Mouse (Mus musculus) activated CD4-positive, CD25-positive, alpha-beta regulatory T cell, adult 4 months (primary cell): ENCODE results near the gene Pik3cd. TPM values are rescaled to one million over a fixed set of nuclear protein-coding genes. Genes with fewer than 3 reads are reported as not detected.

Experiments
- ATAC-seq: one replicate; pipeline ENCODE4 v1.8.0; 2017
- polyA plus RNA-seq, 2 experiments: library from polyadenylated mRNA; unstranded; fragments of 100-300 nt; shearing (Covaris generic); gene quantifications; one replicate each; pipeline ENCODE4 v1.2.1; 2017

Gene Pik3cd
- polyA plus RNA-seq, 2 experiments from 2014 or later = 80.6 to 129 TPM

GRCm38 (mm10) chr4:149723855-149724731, 21.7 kb upstream of the Pik3cd start:
- ATAC-seq = peak; percentile 48

- no peak for ATAC-seq
These were observed 20.6 kb upstream of the Pik3cd start for GRCm38 (mm10) chr4:149723021-149723390.

DNA sequence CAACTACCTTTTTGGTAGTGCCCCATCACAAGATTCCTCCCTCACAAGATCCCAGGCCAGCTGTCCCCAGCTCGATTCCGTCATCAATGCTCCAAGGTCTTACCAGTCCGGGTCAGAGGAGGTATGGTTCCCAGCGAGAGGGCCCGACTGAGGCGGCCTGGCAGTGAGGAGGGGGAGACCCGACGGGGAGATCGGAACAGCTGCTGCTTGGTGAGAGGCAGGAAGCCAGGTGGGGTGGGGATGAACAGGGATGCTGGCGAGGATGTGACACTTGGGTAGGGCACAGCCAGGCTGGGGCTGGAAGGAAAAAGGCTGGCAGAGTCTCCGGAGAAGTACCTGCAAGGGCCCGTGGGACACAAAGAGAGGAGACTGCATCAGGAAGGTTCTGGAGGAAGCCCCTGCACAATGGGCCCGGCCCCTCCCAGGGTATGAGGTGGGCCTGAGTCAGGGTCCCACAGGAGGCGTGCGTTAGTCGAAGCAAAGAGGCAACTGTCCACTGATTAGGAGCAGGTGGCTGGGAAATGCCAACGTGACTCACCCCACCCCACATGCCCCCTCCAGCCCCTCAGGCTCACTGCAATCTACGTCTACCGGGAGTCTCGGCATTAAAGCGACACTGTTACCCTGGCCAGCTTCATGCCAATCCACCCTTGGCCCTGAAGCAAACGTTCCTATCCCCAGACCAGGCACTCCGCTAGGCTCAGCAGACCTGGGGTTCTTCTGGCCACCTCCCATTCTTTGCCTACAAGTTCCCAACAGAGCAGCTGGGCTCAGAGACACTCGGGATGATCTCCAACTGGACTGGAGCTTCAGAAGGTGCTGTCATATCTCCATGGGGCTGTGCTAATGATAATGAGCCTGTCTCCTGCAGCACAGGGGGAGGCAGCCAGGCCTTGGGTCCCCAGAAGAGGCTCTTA, 20.0 kb upstream of the Pik3cd start:
- no peak for ATAC-seq

DNA sequence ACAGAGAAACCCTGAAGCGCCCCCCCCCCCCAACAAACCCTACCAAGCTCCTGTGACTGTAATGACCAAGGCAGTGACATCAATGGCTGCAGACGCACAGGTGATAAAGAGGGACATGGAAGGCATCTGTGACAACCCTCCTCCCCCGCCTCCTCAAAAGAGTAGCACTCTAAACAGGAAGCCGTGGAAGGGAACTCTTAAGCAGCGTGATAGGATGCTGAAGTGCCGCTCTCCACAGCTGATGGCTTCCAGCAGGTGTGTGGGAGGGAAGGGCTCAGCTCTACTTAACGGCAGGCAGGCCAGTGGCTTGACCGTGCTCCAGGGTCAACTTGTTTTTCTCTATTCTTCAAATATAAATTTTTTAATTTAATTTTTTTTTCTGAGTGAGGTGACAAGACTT, 18.8 kb upstream of the Pik3cd start:
- ATAC-seq = peak; percentile 41

DNA sequence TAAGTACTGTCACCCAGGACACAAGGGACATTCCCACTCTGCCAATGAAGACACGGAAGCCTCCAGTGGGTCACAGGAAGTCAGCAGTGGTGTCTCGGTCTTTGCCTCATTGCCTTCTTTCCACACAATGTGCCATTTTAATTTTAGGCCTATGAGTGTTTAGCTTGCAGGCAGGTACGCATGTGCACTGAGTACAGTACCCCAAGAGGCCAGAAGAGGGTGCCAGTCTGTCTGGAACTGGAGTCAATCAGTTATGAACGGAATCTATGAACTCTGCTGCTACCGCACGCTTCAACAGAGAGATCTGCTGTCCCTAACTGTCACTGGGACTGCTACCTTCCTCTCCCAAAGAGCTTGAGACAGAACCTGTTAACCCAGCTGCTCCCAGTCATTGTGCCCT, 17.3 kb upstream of the Pik3cd start:
- no peak for ATAC-seq

GRCm38 (mm10) chr4:149714542-149714941, 12.2 kb upstream of the Pik3cd start:
- ATAC-seq = no peak

DNA sequence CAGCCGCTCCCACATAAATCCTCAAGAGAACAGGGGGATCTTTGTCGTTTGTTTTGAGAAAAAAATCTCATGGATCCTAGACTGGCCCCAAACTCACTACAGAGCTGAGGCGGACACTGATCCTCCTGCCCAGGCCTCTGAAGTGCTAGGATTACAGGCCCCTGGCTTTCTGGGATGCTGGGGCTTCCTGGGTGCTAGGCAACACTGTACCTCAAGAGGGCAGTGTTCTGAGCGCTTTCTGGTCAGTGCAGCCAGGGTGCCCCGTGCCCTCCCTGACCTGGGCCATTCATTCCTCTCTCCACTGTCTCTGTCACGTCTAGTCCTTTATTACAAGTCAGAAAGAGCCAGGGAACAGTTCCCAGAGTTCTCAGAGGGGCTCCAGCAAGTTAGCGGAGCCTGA, 9.6 kb upstream of the Pik3cd start:
- ATAC-seq = no peak

GRCm38 (mm10) chr4:149711485-149711884, 9.1 kb upstream of the Pik3cd start:
- ATAC-seq = no peak

DNA sequence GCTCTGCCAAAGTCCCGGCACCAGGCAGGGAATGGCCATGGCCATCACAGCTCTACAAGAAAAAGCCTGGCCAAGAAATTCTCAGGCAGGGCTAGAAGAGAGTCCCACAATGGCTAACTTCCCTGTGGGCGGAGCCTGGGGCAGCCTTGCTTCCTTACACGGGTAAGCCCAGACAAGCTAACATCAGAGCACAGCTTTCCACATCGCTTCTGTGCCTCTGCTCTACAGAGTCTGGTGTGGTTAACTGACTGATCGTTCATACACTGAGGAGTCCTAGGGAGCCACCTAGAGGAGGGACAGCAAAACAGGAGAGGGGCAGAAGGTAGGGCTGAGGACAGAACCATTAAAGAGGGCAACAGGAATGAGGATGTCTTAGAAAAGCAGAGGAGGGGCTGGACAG, 8.1 kb upstream of the Pik3cd start:
- peak; percentile 100 for ATAC-seq

DNA sequence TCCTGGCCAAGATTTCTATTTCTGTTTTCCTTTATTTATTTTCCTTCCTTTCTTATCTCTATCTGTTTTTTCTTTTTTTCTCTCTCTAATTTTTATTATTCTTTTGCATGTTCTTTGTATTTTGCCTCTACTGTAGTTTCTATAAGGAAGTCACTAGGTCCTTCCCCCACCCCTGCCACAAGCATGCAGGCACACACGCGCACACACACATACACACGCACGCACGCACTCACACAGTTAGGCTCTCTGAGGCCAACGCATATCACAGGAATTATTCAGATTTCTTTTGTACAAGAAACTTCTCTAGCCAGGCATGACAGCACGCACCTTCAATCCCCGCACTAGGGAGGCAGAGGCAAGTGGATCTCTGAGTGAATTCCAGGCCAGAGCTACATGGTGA, 3.6 kb upstream of the Pik3cd start:
- ATAC-seq = no peak

DNA sequence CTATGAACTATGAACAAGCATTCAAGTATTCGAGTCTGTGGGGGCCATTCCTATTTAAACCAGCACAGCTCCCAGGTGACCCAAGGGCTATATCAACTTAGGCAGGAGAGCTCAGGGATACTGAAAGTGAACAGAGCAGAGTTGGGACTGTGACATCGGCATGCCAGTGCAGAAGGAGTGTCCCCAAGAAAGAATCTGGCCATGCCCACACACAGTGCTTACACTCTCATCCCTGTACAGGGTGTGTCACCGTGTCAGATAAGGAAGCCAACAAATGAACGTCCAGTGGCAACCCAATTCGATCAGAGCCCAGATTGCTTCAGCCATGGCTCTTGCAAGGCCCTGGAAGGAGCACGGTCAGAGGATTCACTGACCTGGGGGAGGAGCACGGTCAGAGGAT, 2.9 kb upstream of the Pik3cd start:
- ATAC-seq = no peak

DNA sequence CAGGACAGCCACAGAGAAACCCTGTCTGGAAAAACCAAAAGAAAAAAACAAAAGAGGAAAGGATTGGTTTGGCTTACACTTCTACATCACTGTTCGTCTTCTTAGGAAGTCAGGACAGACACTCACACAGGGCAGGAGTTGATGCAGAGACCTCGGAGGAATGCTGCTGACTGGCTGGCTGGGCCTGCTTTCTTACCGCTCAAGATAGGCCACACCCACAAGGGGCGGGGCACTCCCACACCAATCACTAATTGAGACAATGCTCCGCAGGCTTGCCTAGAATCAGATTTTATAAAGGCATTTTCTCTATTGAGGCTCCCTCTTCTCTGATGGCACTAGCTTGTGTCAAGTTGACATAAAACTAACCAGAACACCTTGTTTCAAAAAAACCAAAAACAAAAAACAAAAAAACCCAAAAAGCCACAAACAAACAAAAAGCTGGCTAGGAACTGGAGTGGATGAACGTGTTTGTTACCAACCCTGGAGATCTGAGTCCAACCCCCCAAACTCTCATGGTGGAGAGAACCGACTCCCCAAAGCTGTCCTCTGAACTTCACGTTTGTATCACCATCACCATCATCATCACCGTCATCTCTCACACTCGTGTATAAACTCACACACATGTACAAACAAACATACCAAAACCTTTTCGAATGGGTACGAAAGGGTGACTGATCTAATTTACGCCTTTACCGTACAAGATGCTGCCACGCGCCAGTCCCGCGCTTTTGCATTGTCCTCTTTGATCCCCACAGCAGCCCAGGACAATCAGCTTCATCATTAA, 753 bp downstream of the Pik3cd start:
- ATAC-seq = peak; percentile 23

DNA sequence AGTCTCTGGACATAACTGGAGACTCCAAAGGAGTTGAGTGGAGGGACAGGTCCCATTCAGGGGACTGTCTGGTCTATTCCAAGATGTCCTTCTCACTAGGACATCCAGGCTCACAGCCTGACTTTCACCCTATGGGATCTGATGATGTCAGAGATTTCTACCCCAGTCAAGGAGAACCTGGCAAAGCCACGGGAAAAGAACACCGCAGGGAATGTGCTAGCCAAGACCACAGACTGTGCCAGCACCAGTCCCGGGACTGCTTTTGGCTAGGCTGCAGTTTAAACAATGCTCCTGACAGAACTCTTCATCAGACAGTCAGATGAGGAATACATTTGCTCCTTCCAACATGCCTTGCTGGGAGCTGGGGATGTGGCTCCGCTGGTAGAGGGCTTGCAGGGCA, 2.4 kb downstream of the Pik3cd start:
- no peak for ATAC-seq

GRCm38 (mm10) chr4:149698197-149698821, 4.1 kb downstream of the Pik3cd start:
- ATAC-seq = peak; percentile 19

GRCm38 (mm10) chr4:149697506-149698196, 4.7 kb downstream of the Pik3cd start:
- peak; percentile 39 for ATAC-seq

- ATAC-seq = peak; percentile 34
These were observed 6.0 kb downstream of the Pik3cd start for GRCm38 (mm10) chr4:149696189-149696971.

DNA sequence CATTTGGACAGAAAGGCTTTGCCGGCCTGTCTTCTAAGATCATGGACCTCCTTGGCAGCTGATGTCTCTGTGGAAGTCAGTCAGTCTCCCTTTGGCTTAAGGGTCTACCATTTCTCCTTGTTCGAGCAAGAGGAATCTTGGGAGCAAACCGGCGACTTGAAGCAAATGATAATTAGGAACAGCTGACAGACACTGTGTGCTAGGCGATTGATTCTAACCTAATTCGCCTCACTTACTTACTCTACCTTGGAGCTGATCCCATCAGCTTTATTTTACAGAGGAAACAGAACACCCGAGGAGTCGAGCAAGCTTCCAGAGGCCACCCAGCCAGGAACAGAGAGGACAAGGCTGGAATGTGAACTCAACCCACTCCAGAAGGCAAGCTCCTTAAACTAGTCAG, 11.0 kb downstream of the Pik3cd start:
- ATAC-seq = no peak

DNA sequence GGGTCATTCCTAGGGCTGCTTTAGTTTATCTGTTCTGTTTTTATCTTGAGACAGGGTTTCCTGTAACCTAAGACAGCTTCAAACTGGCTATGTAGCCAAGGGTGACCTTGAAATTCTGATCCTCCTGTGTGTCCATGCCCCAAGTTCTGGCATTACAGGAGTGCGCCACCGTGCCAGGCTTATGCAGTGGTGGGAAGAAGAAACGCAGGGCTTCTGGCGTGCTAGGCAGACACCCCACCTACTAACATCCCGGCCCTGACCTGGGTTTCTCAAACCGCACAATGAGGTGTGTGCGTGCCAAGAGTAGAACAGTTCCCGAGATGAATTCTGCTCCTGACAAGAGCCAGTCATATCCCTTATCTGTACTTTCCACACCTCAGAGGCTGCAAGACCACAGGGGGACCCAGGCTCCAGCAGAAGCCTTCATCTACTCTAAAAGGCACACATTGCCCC, 11.5 kb downstream of the Pik3cd start:
- ATAC-seq = peak; percentile 11

- ATAC-seq = peak; percentile 24
These were observed 12.3 kb downstream of the Pik3cd start for GRCm38 (mm10) chr4:149689822-149690700.

DNA sequence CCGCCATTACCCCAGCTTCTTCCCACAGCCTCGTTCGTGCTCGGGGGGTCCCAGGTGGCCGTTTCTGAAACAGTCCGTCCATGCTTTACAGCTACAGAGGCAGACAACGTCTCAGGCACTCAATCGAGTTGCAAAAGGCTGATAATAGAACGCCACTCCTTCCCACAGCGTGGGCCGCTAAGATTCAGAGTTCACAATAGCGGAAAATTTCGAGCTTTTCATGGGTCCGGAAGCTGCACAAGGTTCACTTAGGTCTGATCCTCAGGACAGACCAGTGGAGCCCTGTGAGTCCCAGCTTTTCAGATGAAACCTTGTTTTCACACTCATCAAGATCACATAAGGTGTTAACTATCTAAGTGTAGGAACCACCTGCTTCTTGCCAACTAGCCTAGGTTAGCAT, 13.5 kb downstream of the Pik3cd start:
- ATAC-seq = no peak
